Mouse (Mus musculus): ENCODE measurements at regions not wholly inside any gene's neighbourhood (a gene's known extent, or its start where the extent isn't known, plus 50 kb on each side); places are given as distances from the start of the nearest gene placed in this dataset.
"Not testable (repeated sequence)": the region's sequence is repeated elsewhere in the genome, so short reads cannot be mapped to it uniquely, and the experiment has no call there.

- Histone ChIP-seq H3K4me3 (ENCODE audit: insufficient read depth, low read depth, low read length) (no peak overlapping the region), H3K27me3 (replicated peaks; ENCODE audit: control insufficient read depth, insufficient read depth, low read length) (no peaks in the 10 kb centered on the region), H3K4me1 (ENCODE audit: control insufficient read depth, insufficient read depth, low read length) (no peaks in the 10 kb centered on the region), H3K27ac (ENCODE audit: insufficient read depth, low read depth, low read length) (no peak overlapping the region), H3K36me3 (ENCODE audit: control insufficient read depth, insufficient read depth, low read length) (no peaks in the 10 kb centered on the region)
- 17% methylated on average over 12 of the region's 12 CpGs for WGBS
- TF ChIP-seq POLR2A (IDR thresholded peaks at IDR 0.05; ENCODE audit: low read depth, low read length) (no peak), CTCF (conservative IDR thresholded peaks at IDR 0.05; ENCODE audit: insufficient read depth, insufficient read length, low read depth, low read length) (peak; percentile 74)
- peak; percentile 69 for DNase-seq
These were observed 70.4 kb downstream of the AI429214 start for GRCm38 (mm10) chr8:37063764-37064331.

GRCm38 (mm10) chr8:37072905-37073304 is 79.5 kb downstream of the AI429214 start:
- WGBS, result 15% methylated on average over 2 of the region's 2 CpGs
- no peaks in the 10 kb centered on the region for H3K4me1 ChIP-seq (ENCODE audit: control insufficient read depth, insufficient read depth, low read length)
- no peaks in the 10 kb centered on the region for H3K36me3 ChIP-seq (ENCODE audit: control insufficient read depth, insufficient read depth, low read length)
- TF ChIP-seq POLR2A (IDR thresholded peaks at IDR 0.05; ENCODE audit: low read depth, low read length) (no peak), CTCF (conservative IDR thresholded peaks at IDR 0.05; ENCODE audit: insufficient read depth, insufficient read length, low read depth, low read length) (no peak)
- peak; percentile 19 for DNase-seq
- no peak overlapping the region for H3K4me3 ChIP-seq (ENCODE audit: insufficient read depth, low read depth, low read length)
- no peaks in the 10 kb centered on the region for H3K27me3 ChIP-seq (replicated peaks; ENCODE audit: control insufficient read depth, insufficient read depth, low read length)
- H3K27ac ChIP-seq (ENCODE audit: insufficient read depth, low read depth, low read length), result no peak overlapping the region

GRCm38 (mm10) chr8:37099727-37100126 is 106.3 kb downstream of the AI429214 start:
- TF ChIP-seq POLR2A (IDR thresholded peaks at IDR 0.05; ENCODE audit: low read depth, low read length) (no peak), CTCF (conservative IDR thresholded peaks at IDR 0.05; ENCODE audit: insufficient read depth, insufficient read length, low read depth, low read length) (no peak)
- Histone ChIP-seq H3K27ac (ENCODE audit: insufficient read depth, low read depth, low read length) (no peak overlapping the region), H3K27me3 (replicated peaks; ENCODE audit: control insufficient read depth, insufficient read depth, low read length) (no peaks in the 10 kb centered on the region), H3K36me3 (ENCODE audit: control insufficient read depth, insufficient read depth, low read length) (no peaks in the 10 kb centered on the region), H3K4me1 (ENCODE audit: control insufficient read depth, insufficient read depth, low read length) (no peaks in the 10 kb centered on the region), H3K4me3 (ENCODE audit: insufficient read depth, low read depth, low read length) (no peak overlapping the region)
- WGBS, result 77% methylated on average over 2 of the region's 2 CpGs
- no peak for DNase-seq

GRCm38 (mm10) chr8:37112386-37112785 is 119.0 kb downstream of the AI429214 start:
- H3K36me3 ChIP-seq (ENCODE audit: control insufficient read depth, insufficient read depth, low read length); H3K4me1 ChIP-seq (ENCODE audit: control insufficient read depth, insufficient read depth, low read length); H3K27ac ChIP-seq (ENCODE audit: insufficient read depth, low read depth, low read length); H3K4me3 ChIP-seq (ENCODE audit: insufficient read depth, low read depth, low read length); DNase-seq; H3K27me3 ChIP-seq (replicated peaks; ENCODE audit: control insufficient read depth, insufficient read depth, low read length): not testable (repeated sequence)

- no peak for TF ChIP-seq POLR2A (IDR thresholded peaks at IDR 0.05; ENCODE audit: low read depth, low read length)
- TF ChIP-seq CTCF (conservative IDR thresholded peaks at IDR 0.05; ENCODE audit: insufficient read depth, insufficient read length, low read depth, low read length), result no peak
- H3K4me1 ChIP-seq (ENCODE audit: control insufficient read depth, insufficient read depth, low read length), result no peaks in the 10 kb centered on the region
- no peak for DNase-seq
- H3K36me3 ChIP-seq (ENCODE audit: control insufficient read depth, insufficient read depth, low read length), result no peaks in the 10 kb centered on the region
- no peak overlapping the region for H3K4me3 ChIP-seq (ENCODE audit: insufficient read depth, low read depth, low read length)
- H3K27me3 ChIP-seq (replicated peaks; ENCODE audit: control insufficient read depth, insufficient read depth, low read length), result no peaks in the 10 kb centered on the region
- no peak overlapping the region for H3K27ac ChIP-seq (ENCODE audit: insufficient read depth, low read depth, low read length)
These were observed 132.4 kb downstream of the AI429214 start for GRCm38 (mm10) chr8:37125834-37126233.

- TF ChIP-seq CTCF (conservative IDR thresholded peaks at IDR 0.05; ENCODE audit: insufficient read depth, insufficient read length, low read depth, low read length) (no peak), POLR2A (IDR thresholded peaks at IDR 0.05; ENCODE audit: low read depth, low read length) (no peak)
- Histone ChIP-seq H3K4me1 (ENCODE audit: control insufficient read depth, insufficient read depth, low read length) (no peaks in the 10 kb centered on the region), H3K36me3 (ENCODE audit: control insufficient read depth, insufficient read depth, low read length) (no peaks in the 10 kb centered on the region), H3K27ac (ENCODE audit: insufficient read depth, low read depth, low read length) (no peak overlapping the region), H3K27me3 (replicated peaks; ENCODE audit: control insufficient read depth, insufficient read depth, low read length) (no peaks in the 10 kb centered on the region), H3K4me3 (ENCODE audit: insufficient read depth, low read depth, low read length) (no peak overlapping the region)
- WGBS, result 44% methylated on average over 1 of the region's 1 CpGs
- no peak for DNase-seq
These were observed 136.3 kb downstream of the AI429214 start for GRCm38 (mm10) chr8:37129670-37130069.

- TF ChIP-seq POLR2A (IDR thresholded peaks at IDR 0.05; ENCODE audit: low read depth, low read length) (no peak), CTCF (conservative IDR thresholded peaks at IDR 0.05; ENCODE audit: insufficient read depth, insufficient read length, low read depth, low read length) (0 out of 2 replicates have a peak, but pooled peaks have one; percentile 25)
- WGBS, result 7% methylated on average over 4 of the region's 4 CpGs
- Histone ChIP-seq H3K27ac (ENCODE audit: insufficient read depth, low read depth, low read length) (no peak overlapping the region), H3K4me1 (ENCODE audit: control insufficient read depth, insufficient read depth, low read length) (no peaks in the 10 kb centered on the region), H3K27me3 (replicated peaks; ENCODE audit: control insufficient read depth, insufficient read depth, low read length) (no peaks in the 10 kb centered on the region), H3K36me3 (ENCODE audit: control insufficient read depth, insufficient read depth, low read length) (no peaks in the 10 kb centered on the region), H3K4me3 (ENCODE audit: insufficient read depth, low read depth, low read length) (no peak overlapping the region)
- peak; percentile 27 for DNase-seq
These were observed 138.6 kb downstream of the AI429214 start for GRCm38 (mm10) chr8:37131988-37132387.
